Mouse (Mus musculus): ENCODE measurements at regions not wholly inside any gene's neighbourhood (a gene's known extent, or its start where the extent isn't known, plus 50 kb on each side); places are given as distances from the start of the nearest gene placed in this dataset.
A peak's percentile ranks its signal among the peaks of the same experiment; 100 is the strongest.

DNA sequence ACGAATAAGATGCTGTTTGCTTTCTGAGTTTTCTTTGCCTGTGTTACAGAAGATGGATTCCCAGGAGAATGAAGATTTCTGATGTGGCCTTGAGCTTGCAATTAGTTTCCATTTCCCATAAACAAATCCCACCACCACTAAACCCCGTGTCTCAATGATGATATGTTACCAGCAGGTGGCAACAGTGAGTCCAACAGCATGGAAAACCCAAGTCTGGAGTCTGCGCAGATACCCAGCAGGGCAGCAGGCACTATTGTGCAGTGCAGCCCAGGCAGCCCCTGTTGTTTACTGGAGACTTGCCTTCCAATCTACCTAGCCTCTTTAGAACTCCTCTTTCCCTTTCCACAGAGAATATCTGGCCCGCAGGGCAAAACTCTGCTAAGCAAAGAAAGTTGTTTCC is 62.7 kb downstream of the Bmp2 start:
- Histone ChIP-seq H3K4me1 (replicated peaks; ENCODE audit: insufficient read depth, low read length) (no peaks in the 10 kb centered on the region), H3K36me3 (ENCODE audit: insufficient read depth, low read length) (no peaks in the 10 kb centered on the region), H3K9ac (ENCODE audit: low read depth, low read length) (no peak overlapping the region), H3K4me2 (ENCODE audit: low read length) (no peak overlapping the region), H3K9me3 (replicated peaks; ENCODE audit: low read length) (no peaks in the 10 kb centered on the region), H3K4me3 (replicated peaks; ENCODE audit: low read depth, low read length) (no peak overlapping the region), H3K27ac (no peak overlapping the region), H3K27me3 (ENCODE audit: insufficient read depth, low read length) (no peaks in the 10 kb centered on the region)
- DNase-seq (ENCODE audit: low spot score) (peak; percentile 70), ATAC-seq (replicated peaks; ENCODE audit: low FRiP score, low read depth) (no peak)
- peak; percentile 89 for TF ChIP-seq CTCF (IDR thresholded peaks at IDR 0.05; ENCODE audit: low read depth)
- WGBS = 40% methylated on average over 4 of the region's 4 CpGs

DNA sequence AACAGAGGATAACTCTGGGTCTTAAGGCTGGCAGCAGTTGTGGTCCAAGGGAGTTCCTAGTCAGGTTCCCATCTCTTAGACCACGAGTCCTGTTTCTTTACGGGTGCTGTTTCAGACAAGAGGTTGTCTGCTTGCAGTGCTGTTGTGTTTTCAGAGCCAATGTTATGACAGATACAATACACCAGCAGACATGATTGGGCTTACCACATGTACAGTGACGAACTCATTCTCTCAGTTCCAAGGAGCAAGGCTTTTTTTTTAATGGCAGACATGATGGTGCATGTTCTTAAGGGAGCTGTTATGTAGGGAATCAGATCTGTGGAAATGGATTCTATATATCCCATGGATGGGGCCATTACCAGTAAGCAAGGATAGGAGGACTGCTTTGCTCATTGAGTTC is 63.3 kb downstream of the Bmp2 start:
- H3K9ac ChIP-seq (ENCODE audit: low read depth, low read length) = no peak overlapping the region
- H3K36me3 ChIP-seq (ENCODE audit: insufficient read depth, low read length) = no peaks in the 10 kb centered on the region
- H3K4me1 ChIP-seq (replicated peaks; ENCODE audit: insufficient read depth, low read length) = no peaks in the 10 kb centered on the region
- H3K27ac ChIP-seq = no peak overlapping the region
- H3K9me3 ChIP-seq (replicated peaks; ENCODE audit: low read length) = no peaks in the 10 kb centered on the region
- TF ChIP-seq CTCF (IDR thresholded peaks at IDR 0.05; ENCODE audit: low read depth) = no peak
- whole genome bisulfite sequencing = 87% methylated on average over 3 of the region's 3 CpGs
- DNase-seq (ENCODE audit: low spot score) (no peak), ATAC-seq (replicated peaks; ENCODE audit: low FRiP score, low read depth) (no peak)
- no peak overlapping the region for H3K4me2 ChIP-seq (ENCODE audit: low read length)
- no peaks in the 10 kb centered on the region for H3K27me3 ChIP-seq (ENCODE audit: insufficient read depth, low read length)
- H3K4me3 ChIP-seq (replicated peaks; ENCODE audit: low read depth, low read length) = no peak overlapping the region

DNA sequence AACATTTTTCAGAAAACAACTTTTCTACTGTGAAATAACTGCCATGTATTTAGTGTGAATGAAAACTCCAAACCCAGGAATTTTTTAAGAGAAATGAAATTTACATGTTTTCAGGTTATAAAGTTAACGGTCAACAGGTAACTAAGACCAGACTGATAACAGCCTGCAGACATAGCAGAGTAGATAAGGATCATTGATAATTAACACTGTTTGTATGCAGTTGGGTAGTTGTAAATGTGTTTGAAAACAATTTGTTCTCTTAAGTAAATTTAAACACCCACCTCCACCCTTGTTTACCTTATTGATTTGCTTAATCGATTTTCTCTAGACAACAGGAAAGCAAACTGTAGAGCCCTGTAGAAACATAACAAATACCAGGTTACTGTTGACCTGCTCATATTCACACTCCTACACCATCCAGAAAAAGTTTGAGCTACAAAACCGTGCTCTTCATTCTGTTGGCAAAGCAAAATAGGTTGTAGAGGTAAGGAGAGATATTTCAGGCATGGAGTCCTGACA is 65.4 kb downstream of the Bmp2 start:
- H3K9me3 ChIP-seq (replicated peaks; ENCODE audit: low read length) = no peaks in the 10 kb centered on the region
- no peaks in the 10 kb centered on the region for H3K27me3 ChIP-seq (ENCODE audit: insufficient read depth, low read length)
- no peak overlapping the region for H3K4me3 ChIP-seq (replicated peaks; ENCODE audit: low read depth, low read length)
- no peak for TF ChIP-seq CTCF (IDR thresholded peaks at IDR 0.05; ENCODE audit: low read depth)
- no peaks in the 10 kb centered on the region for H3K4me1 ChIP-seq (replicated peaks; ENCODE audit: insufficient read depth, low read length)
- H3K9ac ChIP-seq (ENCODE audit: low read depth, low read length) = no peak overlapping the region
- ATAC-seq (replicated peaks; ENCODE audit: low FRiP score, low read depth) (no peak), DNase-seq (ENCODE audit: low spot score) (no peak)
- H3K4me2 ChIP-seq (ENCODE audit: low read length) = no peak overlapping the region
- no peak overlapping the region for H3K27ac ChIP-seq
- no peaks in the 10 kb centered on the region for H3K36me3 ChIP-seq (ENCODE audit: insufficient read depth, low read length)
- WGBS = 72% methylated on average over 3 of the region's 3 CpGs

DNA sequence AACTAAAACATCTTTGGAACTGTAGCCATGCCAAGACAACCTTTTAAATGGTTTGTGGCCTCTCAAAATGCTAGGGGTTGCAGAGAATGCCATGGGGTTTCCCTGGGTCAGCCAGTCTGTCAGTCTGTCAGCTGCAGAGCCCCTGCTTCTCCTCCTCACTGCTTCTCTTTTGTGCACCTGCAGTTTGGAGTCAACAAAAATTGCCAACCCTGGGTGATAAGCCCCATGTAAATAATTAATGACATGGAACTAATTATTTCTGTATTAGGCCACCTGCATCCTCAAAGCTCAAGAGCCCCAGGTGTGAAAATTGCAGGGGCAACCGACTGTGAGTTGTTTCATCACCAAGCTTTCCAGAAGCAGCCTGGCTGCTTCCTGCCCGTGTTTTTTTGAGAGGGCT is 70.6 kb downstream of the Bmp2 start:
- Histone ChIP-seq H3K4me3 (replicated peaks; ENCODE audit: low read depth, low read length) (no peak overlapping the region), H3K4me2 (ENCODE audit: low read length) (no peak overlapping the region), H3K36me3 (ENCODE audit: insufficient read depth, low read length) (no peaks in the 10 kb centered on the region), H3K9me3 (replicated peaks; ENCODE audit: low read length) (no peaks in the 10 kb centered on the region), H3K4me1 (replicated peaks; ENCODE audit: insufficient read depth, low read length) (no peaks in the 10 kb centered on the region), H3K27me3 (ENCODE audit: insufficient read depth, low read length) (no peaks in the 10 kb centered on the region), H3K27ac (no peak overlapping the region), H3K9ac (ENCODE audit: low read depth, low read length) (no peak overlapping the region)
- no peak for TF ChIP-seq CTCF (IDR thresholded peaks at IDR 0.05; ENCODE audit: low read depth)
- ATAC-seq (replicated peaks; ENCODE audit: low FRiP score, low read depth) = no peak
- WGBS = 10% methylated on average over 2 of the region's 2 CpGs
- DNase-seq (ENCODE audit: low spot score) = no peak

DNA sequence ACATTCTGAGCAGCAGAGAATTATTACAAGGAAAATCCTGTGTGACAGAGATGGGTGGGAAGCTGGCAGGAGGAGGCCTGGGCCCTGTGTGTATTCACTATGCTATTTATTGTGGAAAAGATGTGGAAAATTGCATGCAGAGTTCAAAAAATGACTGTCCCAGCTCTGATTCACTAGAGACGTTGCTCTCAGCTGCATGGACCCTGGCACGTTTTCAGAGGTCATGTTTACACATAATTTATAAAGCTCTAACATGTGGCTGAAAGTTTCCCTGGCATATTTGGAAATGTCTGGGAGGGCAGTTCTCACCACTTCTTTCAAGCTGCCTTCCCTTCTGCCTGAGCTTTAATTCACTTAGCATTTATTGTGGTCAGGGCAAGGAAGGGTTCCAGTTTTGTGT is 73.6 kb downstream of the Bmp2 start:
- H3K4me2 ChIP-seq (ENCODE audit: low read length) = no peak overlapping the region
- H3K27ac ChIP-seq = no peak overlapping the region
- no peaks in the 10 kb centered on the region for H3K9me3 ChIP-seq (replicated peaks; ENCODE audit: low read length)
- no peak for ATAC-seq (replicated peaks; ENCODE audit: low FRiP score, low read depth)
- H3K4me3 ChIP-seq (replicated peaks; ENCODE audit: low read depth, low read length) = no peak overlapping the region
- no peak for TF ChIP-seq CTCF (IDR thresholded peaks at IDR 0.05; ENCODE audit: low read depth)
- DNase-seq (ENCODE audit: low spot score) = no peak
- H3K27me3 ChIP-seq (ENCODE audit: insufficient read depth, low read length) = no peaks in the 10 kb centered on the region
- no peaks in the 10 kb centered on the region for H3K36me3 ChIP-seq (ENCODE audit: insufficient read depth, low read length)
- no peaks in the 10 kb centered on the region for H3K4me1 ChIP-seq (replicated peaks; ENCODE audit: insufficient read depth, low read length)
- WGBS = 24% methylated on average over 2 of the region's 2 CpGs
- no peak overlapping the region for H3K9ac ChIP-seq (ENCODE audit: low read depth, low read length)

DNA sequence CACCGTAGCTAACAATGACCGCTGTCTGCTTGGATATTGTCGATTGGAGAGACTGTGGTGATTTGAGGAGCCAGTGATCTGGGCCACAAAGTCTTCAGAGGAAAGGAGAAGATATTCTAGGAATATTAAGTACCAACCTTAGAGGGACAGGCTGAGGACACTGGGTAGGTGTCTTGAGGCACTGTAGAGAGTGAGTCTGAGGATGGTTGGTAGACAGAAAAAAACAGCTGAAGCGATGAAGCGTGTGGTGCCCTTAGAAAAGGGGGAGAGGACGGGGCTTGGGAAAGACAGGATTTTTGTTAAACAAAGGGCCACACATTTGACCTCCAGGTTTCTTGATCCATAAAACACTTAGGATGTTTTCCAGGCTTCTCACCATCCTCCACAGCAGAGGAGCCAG is 76.9 kb downstream of the Bmp2 start:
- Histone ChIP-seq H3K36me3 (ENCODE audit: insufficient read depth, low read length) (no peaks in the 10 kb centered on the region), H3K9ac (ENCODE audit: low read depth, low read length) (no peak overlapping the region), H3K4me2 (ENCODE audit: low read length) (no peak overlapping the region), H3K9me3 (replicated peaks; ENCODE audit: low read length) (no peaks in the 10 kb centered on the region), H3K4me3 (replicated peaks; ENCODE audit: low read depth, low read length) (no peak overlapping the region), H3K27me3 (ENCODE audit: insufficient read depth, low read length) (no peaks in the 10 kb centered on the region), H3K27ac (no peak overlapping the region), H3K4me1 (replicated peaks; ENCODE audit: insufficient read depth, low read length) (no peaks in the 10 kb centered on the region)
- DNase-seq (ENCODE audit: low spot score) (no peak), ATAC-seq (replicated peaks; ENCODE audit: low FRiP score, low read depth) (no peak)
- TF ChIP-seq CTCF (IDR thresholded peaks at IDR 0.05; ENCODE audit: low read depth) = no peak
- 61% methylated on average over 6 of the region's 6 CpGs for WGBS

DNA sequence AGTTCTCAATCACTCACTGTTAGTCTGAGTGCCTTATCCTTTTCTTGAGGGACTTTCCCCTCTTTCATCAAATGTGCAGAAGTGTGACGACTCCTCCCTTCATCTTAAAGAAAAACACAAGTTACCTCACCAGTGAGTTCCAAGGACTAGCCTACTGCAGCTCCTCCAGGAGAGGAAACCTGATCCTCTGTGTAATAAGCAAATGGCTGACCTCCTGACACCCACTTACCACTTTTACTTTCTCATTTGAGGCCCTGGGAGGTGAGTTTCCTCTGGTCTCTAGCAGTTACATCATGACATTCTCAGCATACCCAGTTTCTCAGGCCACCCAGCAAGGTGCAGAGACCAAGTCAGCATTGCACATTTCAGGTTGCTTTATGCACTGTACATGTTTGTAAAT is 83.5 kb downstream of the Bmp2 start:
- H3K4me2 ChIP-seq (ENCODE audit: low read length) = no peak overlapping the region
- no peaks in the 10 kb centered on the region for H3K27me3 ChIP-seq (ENCODE audit: insufficient read depth, low read length)
- H3K36me3 ChIP-seq (ENCODE audit: insufficient read depth, low read length) = no peaks in the 10 kb centered on the region
- H3K4me1 ChIP-seq (replicated peaks; ENCODE audit: insufficient read depth, low read length) = no peaks in the 10 kb centered on the region; the same call in 1 of the 2 replicates
- 0% methylated on average over 1 of the region's 1 CpGs for WGBS
- H3K27ac ChIP-seq = no peak overlapping the region
- TF ChIP-seq CTCF (IDR thresholded peaks at IDR 0.05; ENCODE audit: low read depth) = no peak
- H3K9me3 ChIP-seq (replicated peaks; ENCODE audit: low read length) = no peaks in the 10 kb centered on the region
- DNase-seq (ENCODE audit: low spot score) (peak; percentile 82), ATAC-seq (replicated peaks; ENCODE audit: low FRiP score, low read depth) (peak; percentile 90)
- H3K4me3 ChIP-seq (replicated peaks; ENCODE audit: low read depth, low read length) = no peak overlapping the region
- H3K9ac ChIP-seq (ENCODE audit: low read depth, low read length) = no peak overlapping the region

Data from kidney, postnatal 0 days (tissue).